Mouse (Mus musculus) hematopoietic stem cell, adult 5-6 weeks (primary cell): ENCODE measurements around the gene Stk33. TPM values are rescaled to one million over a fixed set of nuclear protein-coding genes. Genes with fewer than 3 reads are reported as not detected.
"Not testable (repeated sequence)": the region's sequence is repeated elsewhere in the genome, so short reads cannot be mapped to it uniquely, and the experiment has no call there.

Source experiments
- ATAC-seq, 2 experiments: fragments of 125-278 bp in 1 of 2; replicated peaks in 1 of 2; 2 replicates each; pipeline ENCODE4 v1.8.0; 2016 to 2017; ENCODE audit warnings: inconsistent platforms in 2 of 2, mild to moderate bottlenecking in 2 of 2, moderate number of reproducible peaks in 2 of 2, low read depth in 1 of 2, moderate TSS enrichment in 1 of 2; ENCODE audit not compliant: low FRiP score in 2 of 2, poor library complexity in 2 of 2, severe bottlenecking in 2 of 2, insufficient read depth in 1 of 2, low TSS enrichment in 1 of 2
- total RNA-seq: library from RNA; stranded (forward); fragments of 172-1452, 232-1000 nt; gene quantifications from 2 replicates; pipeline ENCODE4 v1.2.3, GENCODE M21; 2017

Stk33 gene
- total RNA-seq, 1 experiment from 2014 or later, result not detected

DNA sequence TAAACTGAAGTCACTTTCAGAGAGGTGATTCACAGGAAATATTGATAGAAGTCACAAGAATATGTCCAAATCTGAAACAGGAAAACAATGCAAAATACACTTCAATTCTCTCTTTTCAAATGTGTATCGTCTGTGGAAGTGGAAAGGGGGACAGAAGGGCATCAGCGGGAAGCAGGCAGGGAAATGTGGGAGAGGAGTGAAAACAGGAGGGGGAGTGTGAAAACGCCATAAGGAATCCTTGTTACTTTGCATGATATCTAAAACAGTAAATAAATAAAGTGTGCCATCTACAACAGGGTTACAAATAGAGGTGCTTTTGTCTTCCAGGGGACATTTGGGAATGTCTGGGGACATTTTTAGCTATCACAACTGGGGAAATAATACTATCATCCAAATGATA lies 39.6 kb downstream of the Stk33 start:
- ATAC-seq, result no peak

DNA sequence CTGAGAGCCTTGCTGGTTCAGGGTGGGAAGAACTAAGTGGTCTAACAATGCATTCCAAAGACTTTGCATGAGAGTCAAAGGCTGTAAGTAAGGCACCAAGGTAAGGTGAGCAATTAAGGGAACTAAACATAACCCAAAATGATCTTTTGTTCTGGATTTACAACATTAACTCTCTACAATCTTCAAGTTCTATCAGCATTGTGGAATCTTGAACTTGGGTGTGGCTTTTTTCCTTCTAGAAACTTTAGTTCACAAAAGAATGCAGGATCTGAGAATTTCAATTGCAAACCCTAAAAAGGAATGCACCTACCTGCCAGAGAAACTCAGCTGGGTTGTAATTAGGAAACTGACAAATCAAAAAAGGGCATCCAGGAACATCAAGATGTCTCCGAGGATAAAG lies 57.8 kb downstream of the Stk33 start:
- no peak for ATAC-seq

DNA sequence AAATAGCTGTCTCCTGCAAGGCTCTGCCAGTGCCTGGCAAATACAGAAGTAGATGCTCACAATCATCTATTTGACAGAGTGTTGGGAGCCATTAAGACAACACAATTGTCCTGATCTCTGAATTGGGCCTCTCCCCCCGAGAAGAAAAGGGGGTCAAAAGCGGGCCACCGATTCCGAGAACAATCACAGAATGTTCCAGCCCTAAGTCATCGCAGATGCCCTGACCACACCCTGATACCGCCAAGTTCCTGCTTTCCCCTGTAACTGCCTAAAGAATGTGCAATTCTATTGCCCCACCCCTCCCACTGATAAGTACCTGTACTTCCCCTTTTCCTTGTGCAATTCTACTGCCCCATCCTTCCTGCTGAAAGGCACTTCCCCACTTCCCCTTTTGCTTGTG lies 65.3 kb downstream of the Stk33 start:
- ATAC-seq, result not testable (repeated sequence)

DNA sequence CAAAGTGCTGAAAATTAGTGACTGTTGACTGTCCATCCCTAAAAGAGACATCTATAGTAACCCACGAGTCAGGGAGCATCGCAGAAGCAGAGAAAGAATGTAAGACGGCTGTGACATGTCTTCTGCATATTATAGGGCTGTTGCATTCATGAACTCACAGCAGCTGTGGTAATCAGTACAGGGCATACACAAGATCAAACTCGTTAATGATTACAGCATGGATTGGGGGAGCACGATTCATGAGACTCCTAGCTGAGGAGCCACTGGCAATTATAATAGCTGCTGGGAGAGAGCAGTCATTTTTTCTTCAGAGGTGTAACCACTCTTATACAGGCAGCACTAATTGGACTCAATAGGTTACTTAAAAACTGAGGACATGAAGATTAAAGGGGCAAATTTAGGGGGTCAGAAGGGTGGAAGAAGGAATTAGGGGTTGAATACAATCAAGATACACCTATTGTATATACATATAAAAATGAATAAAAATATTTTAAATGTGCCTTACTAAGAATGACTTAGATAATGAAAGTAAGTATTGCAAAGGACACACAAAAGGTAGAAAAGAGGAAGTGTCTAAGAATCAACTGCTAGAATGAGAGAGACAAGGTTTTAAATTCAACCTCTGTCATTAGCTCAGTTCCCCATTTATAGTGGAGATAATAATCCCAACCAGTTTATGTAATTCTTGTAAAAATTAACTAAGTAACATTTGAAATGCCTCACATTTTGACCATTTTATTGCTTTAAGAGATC lies 80.3 kb downstream of the Stk33 start:
- peak; percentile 76 to 92 for ATAC-seq

DNA sequence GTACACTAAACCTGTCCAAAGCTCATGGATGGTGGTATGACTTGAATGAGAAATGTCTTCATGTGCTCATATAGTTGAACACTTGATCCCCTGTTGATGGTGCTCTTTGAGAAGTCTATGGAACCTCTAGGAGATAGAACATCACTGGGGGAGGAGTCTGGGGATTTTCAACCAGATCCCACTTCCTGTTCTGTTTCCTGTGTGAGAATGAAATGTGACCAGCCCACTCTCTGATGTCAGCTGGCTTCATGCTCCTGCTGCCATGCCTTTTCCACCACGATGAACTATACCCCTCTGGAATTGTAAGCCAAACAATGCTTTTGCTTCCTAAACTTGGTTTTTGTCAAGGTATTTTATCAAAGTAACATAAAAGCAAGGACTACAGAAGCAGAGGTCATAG lies 81.0 kb downstream of the Stk33 start:
- peak; percentile 13 to 53; a peak in 3 of 4 replicates for ATAC-seq

DNA sequence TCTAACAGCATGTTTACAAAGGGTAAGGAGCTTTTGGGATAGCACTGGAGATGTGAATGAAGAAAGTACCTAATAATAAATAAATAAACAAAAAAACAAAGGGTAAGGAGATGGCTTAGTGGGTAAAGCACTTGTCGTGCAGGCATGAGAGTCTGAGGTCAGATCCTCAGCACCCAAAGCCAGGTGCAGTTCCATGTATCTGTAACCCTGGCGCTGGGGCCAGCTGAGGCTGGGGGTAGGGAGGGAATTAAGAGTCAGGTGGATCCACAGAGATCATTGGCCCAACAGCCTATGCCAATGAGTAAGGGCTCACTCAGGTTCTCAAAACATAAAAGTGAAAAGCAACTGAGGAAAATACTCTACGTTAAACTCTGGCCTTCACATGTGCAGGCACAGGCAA lies 91.6 kb downstream of the Stk33 start:
- ATAC-seq, result no peak

DNA sequence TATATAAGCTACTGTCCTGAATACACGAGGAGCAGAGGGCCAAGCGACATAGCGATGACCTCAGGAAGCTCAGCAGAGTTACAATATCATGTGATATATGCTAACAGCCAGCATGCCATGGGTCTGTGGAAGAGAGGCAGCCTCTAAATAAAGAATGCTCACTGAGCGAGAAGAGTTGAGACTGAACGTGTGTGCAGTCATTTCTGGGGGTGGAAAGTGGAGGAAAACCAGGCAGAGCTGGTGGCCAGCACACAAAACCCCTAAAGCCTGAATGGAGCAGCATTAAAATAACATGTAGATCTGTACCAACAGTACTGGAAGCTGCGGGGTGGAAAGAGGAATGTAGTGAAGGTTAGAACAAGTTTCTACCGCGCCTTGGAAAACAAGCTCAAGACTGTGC lies 107.2 kb downstream of the Stk33 start:
- ATAC-seq, result no peak

DNA sequence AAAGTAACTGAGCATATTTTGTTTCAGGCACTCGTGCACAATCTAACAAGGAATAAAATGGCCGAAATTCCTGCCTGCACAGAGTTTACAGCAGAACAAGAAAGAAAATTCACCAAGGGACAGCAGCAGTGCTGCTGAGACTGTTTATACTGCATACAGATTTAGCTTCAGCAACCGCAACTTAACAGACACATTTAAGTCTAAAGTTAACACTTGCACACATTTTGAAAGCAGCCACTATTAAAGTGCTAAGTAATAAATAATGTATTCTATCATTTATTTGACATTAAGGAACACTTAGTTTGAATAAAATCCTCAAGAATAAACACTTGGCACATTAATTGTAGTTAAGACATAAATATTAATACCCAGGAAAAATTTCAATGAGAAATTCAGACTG lies 110.1 kb downstream of the Stk33 start:
- no peak for ATAC-seq

DNA sequence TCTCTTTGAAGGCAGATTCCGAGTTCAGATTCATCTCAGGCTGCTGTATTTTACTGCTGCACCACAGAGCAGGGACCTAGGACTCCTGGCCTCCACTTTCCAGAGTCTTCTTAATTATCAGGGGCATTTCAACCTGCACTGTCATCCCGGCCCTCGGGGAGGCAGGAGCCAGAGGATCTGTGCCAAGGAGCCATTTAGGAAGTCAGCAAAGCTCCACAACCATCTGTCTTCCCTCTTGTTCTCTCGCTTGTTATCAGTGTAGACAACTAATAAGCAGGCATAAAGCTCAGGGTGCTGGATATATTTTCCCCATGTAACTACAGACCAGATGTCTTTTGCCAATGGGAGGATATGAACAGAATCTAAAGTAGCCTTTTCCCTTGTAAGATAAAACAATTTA lies 112.1 kb downstream of the Stk33 start:
- ATAC-seq, result no peak

DNA sequence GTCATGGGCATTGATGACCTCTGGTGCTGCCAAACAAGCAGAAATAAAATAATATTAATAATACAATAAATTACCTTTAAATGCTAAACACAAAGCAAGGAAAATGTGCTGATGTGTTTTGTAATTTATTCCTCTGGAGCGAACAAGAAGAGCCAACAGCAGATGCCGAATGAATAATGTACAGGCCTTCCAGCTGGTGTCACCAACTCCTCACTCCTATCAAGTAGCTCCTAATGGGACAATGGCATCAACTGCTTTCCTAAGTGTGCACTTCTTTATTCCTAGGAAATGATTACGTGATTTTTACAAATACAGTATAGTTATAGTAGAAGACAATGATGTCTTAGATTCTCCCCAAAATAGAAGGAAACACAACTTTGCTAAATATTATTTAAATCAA lies 113.2 kb downstream of the Stk33 start:
- ATAC-seq, result no peak

DNA sequence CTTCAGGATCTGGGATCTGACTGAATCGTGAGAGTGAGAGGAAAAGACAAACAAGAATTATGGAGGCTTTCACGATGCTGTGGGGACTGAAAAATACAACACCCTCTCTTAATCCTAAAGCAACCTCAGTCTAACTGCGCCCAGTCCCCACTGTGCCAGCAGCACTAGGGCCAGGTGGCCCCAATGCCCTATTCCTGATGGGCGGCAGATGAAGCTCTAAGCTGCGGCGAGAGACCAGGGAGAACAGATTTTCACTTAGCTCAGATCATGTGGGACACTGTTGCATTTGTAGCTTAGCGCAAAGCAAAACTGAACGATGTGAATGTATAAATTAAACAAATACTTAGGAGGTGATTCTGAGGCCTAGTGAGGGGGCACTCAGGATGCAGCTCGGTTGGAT lies 113.7 kb downstream of the Stk33 start:
- ATAC-seq, result no peak

DNA sequence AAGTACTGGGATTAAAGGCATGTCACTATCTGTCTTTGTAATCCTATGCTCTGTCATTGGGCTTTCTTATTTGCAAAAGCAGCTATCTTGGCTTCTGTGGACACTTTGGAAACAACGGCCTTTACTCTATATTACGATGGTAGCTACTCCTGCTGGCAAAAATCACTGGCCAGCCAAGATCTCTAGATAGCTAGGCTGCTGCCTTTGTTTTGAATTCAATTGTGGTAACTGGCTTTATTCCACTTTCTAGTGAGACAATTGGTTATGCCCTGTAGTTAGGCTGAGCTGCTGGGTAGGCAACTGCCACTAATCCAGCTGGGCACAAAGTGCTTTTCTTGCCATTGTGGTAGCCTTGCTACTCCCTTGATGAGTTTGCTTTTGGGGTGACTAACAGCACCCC lies 129.4 kb downstream of the Stk33 start:
- no peak for ATAC-seq

DNA sequence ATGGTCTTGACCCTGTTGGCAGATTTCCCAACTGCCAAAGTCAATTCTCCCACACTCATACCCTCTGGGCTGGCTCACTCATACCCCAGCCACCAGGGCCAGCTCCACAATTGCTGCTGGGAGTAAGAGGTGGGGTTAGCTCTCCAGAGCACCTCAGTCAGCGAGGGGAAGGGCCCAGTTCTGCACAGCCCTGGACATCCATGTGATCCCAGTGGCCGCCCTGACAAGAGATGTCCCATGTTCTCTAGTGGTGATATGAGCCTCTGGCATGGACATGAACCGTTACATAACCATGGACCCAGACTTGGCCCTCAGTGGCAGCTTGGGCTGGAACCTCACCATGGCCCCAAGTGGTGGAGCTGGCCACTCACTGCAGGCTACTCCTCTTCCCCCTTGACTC lies 143.1 kb downstream of the Stk33 start:
- no peak for ATAC-seq

DNA sequence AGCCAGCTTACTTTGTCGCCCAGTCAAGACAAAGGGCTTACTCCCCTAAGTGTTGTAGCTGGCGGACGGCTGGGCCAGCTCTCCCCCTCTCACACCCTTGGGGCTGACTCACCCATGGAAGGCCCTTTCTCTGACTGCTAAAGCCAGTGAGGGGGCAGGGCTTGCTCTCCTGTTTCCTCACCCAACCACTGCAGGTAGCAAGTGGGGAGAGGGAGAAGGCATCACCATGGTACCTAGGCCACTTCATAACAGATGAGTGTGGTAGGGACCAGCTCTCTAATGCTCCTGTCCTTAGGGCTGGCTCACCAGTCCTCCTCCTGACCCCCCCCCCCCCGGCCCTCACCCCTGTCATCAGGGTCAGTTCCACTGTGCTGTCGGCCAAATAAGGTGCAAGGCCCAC lies 143.5 kb downstream of the Stk33 start:
- ATAC-seq, result no peak

DNA sequence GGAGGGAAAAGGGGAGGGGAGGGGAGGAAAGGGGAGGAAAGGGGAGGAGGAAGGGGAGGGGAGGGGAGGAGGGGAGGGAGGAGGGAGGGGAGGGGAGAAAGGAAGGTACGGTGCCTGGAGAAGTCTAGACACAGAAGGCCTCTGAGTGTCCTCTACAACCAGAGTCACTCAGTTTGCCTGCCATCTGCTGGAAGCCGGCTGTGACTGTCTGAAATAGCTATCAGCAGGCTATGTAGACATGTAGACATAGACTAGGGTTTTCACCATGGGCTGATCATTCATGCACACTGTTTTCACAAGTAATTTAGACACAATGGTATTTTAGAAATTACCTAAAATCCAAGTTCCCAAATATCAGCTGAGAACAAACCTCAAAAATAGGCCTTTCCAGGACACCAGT lies 148.4 kb downstream of the Stk33 start:
- ATAC-seq, result no peak

DNA sequence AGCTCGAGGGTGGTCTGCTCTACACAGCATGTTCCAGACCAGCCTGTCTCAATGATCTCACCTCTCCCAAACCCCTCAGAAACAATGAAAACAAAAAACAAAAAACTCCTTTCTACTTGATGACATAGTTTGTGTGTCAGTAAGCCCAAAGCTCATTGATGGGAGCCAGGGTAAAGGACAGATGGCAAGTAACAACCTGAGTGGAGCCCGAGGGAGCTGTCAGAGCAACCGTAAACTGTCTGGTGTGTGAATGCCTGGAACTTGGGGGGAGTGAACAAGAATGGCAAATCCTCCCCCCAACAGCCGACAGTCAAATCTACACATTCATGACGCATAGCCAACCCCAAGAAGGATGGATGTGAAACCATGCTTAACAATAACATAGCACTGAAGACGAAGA lies 149.8 kb downstream of the Stk33 start:
- ATAC-seq, result no peak

DNA sequence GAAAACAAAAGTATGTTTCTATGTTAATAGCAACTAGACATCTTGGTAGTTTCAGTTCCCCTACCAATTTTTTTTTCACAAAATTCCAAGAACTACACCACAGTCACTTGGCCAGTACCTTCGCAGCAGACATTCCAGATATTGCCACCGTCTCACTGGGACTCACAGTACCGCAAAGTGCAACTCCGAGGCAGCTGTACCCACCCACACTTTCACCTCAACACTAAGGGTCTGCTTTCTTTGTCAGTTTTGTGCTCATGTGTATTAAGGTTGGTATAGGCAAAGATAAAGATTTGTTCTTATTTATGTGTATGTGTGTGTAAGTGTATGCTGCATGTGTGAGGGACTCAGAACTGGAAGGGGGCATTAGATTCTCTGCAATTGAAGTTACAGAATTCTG lies 156.8 kb downstream of the Stk33 start:
- ATAC-seq, result no peak

DNA sequence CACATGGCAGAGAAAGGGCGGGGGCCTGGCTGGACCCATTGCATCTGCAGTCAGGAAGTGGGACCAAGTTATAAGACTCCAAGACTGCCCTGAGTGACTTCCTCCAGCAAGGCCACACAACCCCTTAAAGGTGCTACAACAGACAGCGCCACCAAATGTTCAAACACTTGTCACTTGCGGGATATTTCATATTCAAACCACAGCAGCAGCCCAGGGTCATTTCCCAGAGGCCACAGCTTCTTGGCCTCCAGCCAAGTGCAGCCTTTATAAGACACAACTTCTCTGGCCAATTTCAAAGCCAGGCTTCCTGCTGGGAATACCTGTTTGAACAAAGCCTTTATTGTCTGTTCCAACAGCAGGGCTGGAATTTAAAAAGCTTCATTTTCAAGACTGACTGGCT lies 162.3 kb downstream of the Stk33 start:
- ATAC-seq, result peak; percentile 25 to 37; a peak in 3 of 4 replicates

DNA sequence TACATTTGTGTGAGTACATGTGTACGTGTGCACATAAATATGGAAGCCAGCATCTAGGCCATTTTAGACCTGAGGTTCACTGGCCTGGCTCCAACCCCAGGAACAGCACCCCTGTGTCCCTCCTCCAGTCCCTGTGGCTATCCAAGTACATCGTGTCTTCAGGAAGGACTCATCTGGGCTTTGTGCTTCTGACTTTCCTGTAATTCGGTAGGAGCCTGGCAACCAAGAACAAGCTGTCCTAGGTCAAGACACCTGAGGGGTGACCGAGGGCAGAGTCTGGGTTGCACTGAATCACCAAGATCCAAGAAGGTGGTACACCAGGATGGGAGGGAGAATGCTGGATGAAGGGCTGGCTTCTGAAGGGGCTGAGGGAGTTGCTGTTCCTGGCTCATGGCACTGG lies 163.0 kb downstream of the Stk33 start:
- ATAC-seq, result no peak
